Mouse (Mus musculus) layer of hippocampus, postnatal 14 days (tissue): Measurements from ENCODE around the gene Phactr1. TPM values are rescaled to one million over a fixed set of nuclear protein-coding genes. Genes with fewer than 3 reads are reported as not detected.

ENCODE experiments used
- DNase-seq, 2 experiments: peaks; one replicate each; pipeline ENCODE4 v3.0.0; 2021 to 2022; ENCODE audit warnings: low spot score in 2 of 2, mixed read lengths in 1 of 2
- total RNA-seq, 2 experiments: library from RNA; stranded (reverse); gene quantifications; 2 replicates each; pipeline ENCODE4 v1.2.3; 2021

Gene Phactr1
- total RNA-seq, 2 experiments from 2014 or later, result 276 to 284 TPM

DNA sequence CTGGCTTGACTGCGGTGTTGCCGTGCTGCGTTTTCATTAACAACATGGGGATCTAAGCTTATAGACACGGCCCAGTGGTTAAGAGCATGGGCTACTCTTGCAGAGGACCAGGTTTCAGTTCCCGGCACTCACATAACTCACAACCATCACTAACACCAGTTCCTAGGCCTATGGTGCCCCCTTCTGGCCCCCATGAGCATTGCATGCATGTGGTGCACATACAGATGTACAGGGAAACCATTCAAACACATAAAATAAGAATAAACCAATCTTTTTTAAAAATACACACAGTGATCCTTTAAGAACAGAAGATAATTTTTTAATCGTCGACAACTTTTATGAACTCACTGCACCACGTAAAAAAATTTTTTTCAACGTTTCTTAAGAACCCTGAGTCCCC is 424.1 kb downstream of the Phactr1 start:
- no peak for DNase-seq

DNA sequence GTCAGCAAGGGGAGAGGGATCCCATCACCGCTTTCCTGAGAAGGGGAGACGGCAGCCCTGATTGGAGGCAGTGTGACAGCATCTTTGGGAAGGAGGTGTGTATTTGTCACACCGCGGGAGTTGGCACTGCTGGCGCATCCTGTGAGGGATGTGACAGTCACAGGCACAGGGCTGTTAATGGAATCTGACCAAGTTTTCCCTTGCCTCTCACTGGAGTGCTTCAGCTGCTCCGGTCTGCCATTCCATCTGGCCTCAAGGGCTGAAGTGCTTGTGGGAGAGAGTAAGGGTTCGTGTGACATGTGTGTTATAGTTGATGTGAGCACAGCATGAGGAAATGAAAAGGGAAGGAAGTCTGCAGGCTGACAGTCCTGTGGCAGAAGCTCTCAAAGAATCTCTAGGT is 431.9 kb downstream of the Phactr1 start:
- peak; percentile 58 to 78 for DNase-seq

DNA sequence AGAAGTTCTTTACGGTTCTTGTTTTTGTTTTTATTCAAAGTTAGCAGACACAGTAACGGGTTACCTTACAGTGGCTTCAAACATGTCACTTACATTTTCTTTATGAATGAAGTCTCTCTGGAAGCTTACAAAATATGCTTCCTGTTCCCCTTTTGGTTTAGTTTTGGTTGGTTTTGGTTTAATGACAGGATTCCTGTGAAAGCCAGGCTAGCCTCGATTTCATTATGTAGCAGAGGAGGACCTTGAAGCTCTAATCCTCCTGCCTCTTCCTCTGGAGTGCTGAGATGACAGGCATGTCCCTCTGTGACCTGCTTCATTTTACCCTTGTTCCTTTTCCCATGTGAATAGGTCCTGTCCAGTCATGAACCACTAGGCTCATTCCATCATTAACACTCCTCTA is 432.3 kb downstream of the Phactr1 start:
- DNase-seq, result no peak

DNA sequence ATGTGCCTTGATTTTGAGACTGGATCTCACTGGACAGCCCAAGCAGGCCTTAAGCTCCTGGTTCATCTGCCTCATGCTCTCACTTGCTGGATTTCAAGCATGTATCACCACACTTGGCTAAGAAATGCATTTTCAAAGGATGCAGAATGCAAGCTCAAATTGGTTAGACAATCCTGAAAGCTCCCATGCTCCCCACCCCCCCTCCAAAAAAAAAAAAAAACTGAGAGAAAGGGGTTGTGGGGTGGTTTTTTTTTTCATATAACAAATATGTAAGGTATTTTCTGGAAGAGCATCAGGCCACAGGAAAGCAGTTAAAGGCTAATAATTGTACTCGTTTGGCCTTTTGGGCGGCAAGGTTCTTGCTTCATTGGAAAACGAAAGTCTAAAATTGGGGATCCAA is 432.7 kb downstream of the Phactr1 start:
- DNase-seq, result no peak

DNA sequence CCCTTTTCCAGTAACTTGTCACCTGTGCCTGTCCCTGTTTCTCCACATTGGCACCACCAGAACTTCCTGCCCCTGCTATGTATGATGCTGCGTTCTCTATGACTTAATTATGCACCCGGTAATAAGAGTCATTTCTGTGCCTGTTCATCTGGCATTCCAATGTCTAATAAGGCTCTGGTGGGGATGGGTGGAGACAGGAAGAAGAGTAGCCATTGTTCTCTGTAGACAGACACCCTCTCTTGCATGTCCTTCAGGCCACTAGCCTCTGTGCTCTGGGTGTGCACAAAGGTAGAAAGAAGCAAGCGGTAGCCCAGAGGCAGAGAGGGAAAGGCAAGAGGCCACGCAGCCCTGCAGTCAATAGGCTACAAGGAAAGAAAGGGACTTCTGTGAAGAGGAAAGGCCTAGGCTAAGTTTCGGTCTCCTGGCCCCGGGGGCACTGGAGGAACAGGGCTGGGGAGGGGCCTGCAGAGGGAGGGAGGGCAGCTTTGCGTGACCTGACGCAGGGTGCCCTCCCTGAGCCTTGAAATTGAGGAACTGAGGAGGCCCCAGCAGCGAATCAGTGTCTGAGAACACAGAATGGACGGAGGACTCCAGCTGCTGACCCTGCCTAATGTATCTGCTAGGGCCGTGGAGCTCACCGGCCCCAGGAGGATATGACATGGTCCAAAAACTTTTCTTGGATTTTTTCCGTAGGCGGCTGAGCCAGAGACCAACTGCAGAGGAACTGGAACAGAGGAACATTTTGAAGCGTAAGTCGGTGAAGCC is 442.1 kb downstream of the Phactr1 start:
- DNase-seq, result no peak

DNA sequence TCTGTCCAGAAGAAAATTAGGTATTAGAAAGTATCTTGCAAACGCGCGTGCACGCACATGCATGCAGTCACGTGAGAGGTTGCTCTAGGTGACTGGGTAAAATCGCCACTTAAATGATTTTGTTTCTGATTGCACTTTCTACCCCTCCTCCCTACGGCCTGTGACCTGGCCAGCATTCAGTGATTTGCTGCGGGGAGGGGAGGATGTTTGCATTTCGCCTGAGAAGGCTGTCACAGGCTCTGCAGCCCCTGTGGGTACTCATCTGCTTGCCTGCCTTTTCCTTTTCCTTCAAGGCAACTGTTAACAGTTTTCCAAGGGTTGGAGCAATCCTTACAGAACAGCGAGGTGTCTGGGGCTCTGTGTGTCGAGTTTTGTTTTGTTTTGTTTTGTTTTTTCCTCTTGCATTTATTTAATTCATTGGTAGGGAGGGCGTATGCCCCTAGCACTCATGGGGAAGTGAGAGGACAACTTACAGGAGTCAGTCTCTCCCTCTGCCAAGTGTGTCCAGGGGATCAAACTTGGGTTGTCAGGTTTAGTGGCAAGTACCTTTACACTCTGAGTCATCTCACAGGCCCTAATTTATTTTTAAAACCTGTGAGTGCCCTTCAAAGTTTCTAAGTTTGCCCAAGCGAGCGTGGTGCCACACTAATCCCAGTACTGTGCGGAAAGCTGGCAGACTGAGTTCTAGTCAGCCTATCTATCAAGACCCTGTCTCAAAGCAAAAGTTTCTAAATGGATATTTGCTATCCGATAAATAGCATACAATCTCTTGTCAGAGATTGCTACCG is 443.7 kb downstream of the Phactr1 start:
- DNase-seq, result no peak

DNA sequence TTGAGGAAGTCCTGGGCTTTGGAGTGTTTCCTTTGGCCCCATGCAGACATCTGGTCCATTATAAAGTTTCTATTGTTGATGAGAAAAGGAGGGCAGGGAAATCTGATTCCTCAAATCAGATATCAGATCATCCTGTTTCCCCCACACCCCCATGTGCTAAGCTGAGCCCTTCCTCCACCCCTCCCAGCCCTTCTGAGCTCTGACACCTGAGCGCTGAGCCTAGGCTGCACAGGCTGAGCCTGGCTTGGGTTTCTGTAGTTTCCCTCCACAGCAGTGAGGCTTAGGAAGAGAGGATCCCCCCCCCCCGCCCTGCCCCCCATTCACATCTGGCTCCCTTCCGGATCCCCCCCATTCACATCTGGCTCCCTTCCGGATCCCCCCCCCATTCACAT is 444.3 kb downstream of the Phactr1 start:
- no peak for DNase-seq

DNA sequence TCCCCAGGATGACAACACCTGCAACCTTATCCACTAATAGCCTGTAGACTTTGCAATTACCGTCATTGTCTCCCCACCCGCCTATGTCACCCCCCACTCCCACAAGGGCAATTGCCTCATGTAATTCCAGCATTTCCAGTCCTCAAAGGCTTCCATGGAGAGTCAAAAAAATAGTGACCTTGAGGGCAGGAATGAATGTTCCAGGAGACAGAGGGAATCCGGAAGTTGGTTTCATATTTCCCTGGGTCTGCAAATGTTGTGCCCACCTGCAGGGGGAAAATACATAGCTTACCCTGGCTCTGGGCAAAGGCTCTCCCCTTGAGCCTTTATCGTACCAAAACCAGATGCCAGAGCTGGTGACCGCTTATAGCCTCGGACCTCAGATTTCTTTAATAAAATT is 449.7 kb downstream of the Phactr1 start:
- DNase-seq, result no peak

DNA sequence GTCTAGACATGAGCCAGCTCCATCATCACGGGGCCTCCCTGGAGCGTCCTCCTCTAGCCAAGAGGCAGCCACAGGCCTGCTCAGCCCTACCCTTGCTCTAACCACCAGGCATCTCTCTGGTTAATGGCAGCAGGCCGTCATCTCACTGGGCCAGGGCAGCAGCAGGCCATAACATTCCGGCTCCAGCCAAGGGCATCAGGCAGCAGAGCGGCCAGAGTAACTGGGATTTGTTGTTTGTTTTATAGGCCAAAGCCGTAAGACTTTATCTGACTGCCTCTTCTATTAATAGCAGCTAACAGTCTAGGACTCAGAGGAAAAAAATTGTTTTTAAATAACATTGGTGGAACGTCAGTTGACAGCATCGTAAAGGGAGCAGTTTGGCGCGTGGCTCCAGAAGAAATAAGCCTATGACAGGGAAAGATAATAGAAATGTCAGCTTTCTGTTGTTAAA is 451.3 kb downstream of the Phactr1 start:
- DNase-seq, result no peak

DNA sequence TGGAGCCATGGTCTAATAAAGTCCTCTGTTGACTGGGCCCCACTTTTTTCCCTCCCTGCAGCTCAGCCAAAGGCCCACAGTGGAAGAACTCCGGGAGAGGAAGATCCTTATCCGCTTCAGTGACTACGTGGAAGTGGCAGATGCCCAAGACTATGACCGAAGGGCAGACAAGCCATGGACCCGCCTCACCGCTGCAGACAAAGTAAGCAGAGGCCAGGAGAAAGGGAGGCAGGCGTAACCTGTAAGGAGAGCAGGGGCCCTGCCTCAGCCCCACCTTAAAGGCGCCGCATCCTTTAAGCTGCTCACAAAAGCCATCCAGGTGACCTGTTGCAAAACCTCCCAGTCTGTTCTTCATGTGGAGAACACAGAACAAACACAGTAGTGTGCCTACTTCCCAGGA is 452.4 kb downstream of the Phactr1 start:
- DNase-seq, result no peak

DNA sequence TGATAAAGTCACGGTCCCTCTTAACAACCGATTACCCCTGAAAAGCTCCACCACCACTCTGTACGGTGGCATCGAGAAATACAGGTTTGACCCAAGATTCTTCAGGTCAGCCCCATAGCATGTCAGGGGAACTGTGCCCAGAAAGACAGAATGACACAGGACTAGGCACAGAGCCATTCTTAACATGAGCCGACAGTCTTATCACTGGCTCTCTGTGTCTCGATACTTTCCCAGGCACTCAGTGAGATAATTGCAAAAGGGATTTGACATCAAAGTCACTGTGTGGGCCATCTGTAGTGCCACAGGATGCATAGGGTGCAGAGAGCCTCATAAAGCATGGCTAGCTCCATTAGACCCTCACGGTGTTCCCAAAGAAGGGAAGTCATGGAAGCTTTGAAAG is 453.0 kb downstream of the Phactr1 start:
- DNase-seq, result no peak

DNA sequence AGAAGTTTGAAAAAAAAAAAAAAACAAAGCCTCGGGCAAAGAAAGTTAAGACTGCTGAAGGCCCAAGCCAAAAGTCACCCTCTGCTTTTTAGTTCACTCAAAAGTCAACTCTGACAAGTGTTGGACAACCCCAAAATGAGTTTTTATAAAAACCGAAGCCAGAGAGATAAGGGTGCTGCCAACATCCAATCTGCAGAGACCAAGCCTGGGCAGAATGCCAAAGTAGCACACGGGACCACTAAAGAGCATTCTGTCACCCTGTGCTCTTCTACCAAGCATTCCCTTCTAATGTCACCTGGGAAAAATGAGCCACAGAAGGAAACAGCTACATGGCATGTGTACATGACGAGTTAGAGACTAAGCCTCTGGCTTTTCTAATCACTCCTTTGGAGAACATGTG is 454.0 kb downstream of the Phactr1 start:
- peak in 1 of 2 experiments; percentile 32 for DNase-seq

DNA sequence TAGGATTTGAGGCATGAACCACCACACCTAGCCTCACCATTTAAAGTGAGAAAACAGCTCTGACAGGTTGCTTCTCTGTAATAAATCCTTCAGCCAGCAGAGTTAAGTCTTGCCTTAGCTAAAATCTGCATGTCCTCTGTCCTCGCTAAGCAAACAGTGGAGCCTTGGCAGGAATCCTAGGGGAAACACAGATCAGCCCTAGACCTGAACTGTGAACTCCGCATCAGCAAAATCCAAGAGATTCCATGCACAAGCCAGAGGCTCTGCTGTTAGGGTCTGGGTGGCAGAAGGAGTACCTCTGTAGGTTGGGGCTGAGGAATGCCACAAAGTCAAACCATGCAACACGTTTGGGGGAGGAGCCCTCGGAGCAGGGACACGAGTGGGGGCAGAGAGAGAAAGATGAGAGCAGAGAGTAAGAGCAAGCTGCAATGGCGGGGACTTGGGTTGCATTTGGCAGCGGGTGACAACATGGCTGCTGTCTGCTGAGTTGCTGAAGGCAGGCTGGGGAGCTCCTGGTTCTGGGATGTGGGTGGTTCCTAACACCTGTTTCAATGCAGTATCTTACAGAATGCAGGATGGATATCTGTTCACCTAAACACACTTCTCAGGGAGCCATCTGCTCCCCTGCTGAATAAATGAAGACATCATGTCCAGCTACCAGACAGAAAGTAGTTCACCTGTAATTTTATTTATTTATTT is 464.4 kb downstream of the Phactr1 start:
- DNase-seq, result no peak

DNA sequence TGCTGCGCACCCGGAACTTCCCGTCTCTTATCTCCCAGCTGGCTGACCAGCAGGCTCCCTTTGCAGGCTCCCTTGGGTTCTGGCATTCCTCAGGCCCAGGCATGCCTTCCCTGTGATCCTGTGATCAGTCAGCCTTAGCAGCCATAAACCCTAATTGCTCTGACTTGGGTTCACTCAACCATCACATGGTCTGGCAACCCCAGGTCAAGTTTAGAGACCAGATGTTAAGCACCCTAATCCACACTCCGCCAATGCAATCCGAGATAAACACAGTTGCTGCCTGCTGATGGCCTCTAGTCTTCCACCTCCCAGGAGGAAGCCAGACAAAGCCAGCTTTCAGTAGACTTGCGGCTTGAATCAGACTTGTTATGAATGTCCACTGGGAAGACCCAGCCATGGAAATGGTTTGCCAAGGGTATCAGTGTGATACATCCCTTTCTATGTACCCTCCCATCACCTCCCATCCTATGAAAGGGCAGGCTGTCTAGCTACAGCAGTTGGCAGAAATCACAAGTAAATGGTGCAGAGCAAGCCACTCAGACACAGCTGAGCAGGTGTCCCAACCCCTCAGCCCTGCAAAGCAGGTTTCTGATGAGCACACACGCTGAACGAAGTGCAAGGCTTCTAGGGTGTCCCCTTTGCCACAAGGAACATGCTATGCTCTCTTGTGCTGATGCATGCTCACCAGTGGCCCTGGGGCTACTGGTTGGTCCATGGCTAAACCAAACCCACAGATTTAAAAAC is 466.3 kb downstream of the Phactr1 start:
- DNase-seq, result no peak

DNA sequence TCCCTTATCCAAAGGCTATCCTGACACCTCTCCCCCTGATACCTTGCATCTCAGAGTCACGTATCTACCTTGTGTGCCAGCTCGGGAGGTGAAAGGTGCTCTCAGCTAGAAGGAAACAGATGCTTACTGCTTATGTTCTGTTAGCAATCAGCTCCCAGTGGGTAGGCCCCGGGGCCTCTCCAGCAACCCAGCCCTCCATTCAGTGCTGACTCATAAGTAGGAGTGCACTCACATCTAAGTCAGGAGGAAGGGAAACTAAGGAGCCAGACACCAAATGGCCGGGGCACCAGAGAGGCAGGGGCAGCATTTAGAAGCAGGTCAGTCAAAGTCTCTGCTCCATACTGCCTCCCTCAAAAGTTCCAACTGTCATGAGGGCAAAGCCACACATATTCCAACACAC is 468.3 kb downstream of the Phactr1 start:
- no peak for DNase-seq

DNA sequence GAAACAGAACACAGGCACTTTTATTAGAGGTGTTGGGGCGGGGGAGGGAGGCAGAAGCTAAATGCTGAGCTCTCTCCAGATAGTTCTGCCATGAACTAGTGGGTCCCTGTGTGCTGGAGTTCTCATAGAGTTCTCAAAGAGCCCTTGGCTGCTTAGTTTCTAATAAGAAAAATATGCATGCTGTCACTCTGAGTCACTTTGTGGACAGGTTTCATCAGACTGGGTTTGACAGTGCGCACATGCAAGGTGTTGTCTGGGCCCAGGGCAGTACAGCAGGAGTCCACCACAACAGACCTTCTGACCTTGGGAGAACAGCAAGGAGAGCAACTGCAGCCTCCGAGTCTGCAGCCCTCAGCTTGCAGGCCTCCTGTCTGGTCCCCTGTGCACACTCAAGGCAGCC is 469.2 kb downstream of the Phactr1 start:
- DNase-seq, result no peak

DNA sequence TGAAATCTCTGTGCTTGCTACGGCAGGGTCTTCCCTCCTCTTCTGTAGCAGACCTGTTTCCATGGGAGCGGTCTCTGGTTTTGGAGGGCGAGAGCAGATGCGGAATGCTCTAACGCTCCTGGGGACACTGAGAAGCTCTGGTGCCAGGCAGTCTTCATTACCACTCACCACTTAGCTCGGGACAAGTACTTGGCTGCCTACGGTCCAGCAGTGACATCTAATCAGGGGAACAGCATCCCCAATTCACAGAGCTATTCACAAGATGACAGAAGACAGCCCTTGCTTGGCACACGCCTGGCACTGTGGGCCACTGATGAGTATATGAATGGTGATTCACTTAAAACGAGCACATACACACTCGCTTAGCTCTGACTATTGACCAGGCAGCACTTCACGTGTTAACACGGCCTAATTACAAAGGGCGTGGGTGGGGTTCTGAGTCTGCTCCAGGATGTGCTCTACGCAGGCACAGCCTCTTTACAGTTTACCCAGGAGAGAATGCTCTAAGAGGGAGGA is 471.6 kb downstream of the Phactr1 start:
- no peak for DNase-seq

DNA sequence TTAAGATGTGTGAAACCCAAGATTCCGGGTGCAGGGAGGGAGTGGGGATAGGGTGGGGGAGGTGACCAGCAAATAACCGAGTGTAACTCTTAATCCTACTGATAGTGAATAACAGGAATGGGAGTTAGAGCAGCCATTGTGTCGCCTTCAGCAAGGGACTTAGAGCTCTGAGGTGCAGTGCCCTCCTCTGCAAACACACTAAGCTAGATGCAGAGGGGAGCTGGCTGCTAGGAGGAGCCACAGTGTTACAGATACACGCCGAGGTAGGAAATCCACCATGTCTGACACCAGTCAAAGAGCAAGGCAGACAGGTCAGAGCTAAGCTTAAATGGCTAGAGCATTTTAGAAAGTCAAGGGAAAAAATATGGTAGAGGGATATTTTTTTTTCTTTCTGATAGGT is 476.9 kb downstream of the Phactr1 start:
- no peak for DNase-seq

DNA sequence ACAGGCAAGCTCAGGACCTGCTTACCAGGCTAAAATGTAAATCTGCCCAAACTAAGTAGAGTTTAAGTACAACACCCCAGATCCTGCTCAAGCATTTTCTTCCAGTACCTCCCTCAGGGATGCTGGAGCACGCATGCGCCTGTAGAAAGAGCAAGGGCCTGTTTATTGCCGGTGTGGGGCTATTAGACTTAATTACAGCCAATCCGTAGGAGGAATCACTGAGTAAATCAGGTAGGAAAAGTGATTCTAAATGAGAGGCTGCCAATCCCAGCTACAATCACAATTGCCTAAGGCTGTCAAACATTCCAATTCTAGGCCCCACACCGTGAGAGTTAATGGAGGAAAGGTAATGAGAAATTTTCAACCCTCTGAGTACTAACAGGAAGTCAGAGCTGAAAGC is 477.9 kb downstream of the Phactr1 start:
- no peak for DNase-seq

DNA sequence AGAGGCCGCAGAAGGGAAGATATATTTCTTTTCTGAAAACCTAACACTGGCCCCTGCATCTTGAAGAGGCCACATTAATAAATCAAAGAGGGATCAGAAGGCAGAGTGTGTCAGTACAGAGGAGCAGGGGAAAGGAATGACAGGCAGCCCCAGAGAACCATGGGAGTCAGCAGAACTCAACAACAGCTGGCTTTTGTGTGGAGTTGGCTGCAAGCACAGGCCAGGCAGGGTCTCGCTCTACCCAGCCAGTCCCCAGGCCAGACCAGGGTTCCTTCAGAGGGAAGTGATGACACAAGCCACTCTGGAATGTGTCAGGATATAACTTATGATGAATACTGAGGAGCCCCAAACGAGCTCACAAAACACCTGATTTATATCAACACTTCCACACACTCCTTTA is 479.0 kb downstream of the Phactr1 start:
- no peak for DNase-seq

DNA sequence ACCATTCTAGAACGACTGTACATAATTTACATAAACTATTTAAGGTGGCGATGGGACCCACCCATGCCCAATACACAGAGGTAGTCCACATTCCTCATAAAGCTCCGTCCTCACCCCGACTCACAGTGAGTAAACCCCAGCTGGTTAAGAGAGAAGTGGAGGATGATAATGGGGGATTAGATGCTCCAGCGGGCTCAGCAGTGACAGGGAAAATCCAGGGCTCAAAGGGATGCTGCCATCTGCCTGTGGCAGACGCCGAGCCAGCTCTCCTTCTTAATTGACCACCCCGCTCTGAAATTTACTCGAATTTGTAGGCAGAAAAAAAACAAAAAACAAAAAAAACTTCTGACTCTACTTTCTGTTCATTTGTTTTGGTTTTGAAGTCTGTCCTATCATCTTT is 487.3 kb downstream of the Phactr1 start:
- DNase-seq, result no peak
